ENCODE assay signal across 8 mouse cellular contexts in genomic region chr13:95481428-95481827, GRCm38 (mm10). TPM values are rescaled to one million over a fixed set of nuclear protein-coding genes. Genes with fewer than 3 reads are reported as not detected.
DNase-seq lines count a peak whose midpoint lies in the region; ATAC-seq and TF ChIP-seq lines count a peak whose summit lies in the region.

No protein-coding gene starts in this region.

- in situ Hi-C loops in Patski (cut with MboI; ENCODE audit: low pct_unique_long_range_greater_than_20kb): loop anchor here (5.0 kb wide), 1 partner anchor 94 kb away; no protein-coding TSS in a partner anchor

- no peak overlapping the region for H3K4me3 ChIP-seq in cerebellum, adult 2 months (replicated peaks; ENCODE audit: insufficient read depth, low read depth, low read length)
- no peak overlapping the region for H3K4me3 ChIP-seq in hindbrain, postnatal 0 days (ENCODE audit: low read length)
- no peak overlapping the region for H3K4me3 ChIP-seq in midbrain, embryonic 11.5 days (ENCODE audit: low read depth, low read length)

- no peak for DNase-seq in Patski (ENCODE audit: low read depth, low spot score)
- DNase-seq in cerebellum, adult 2 months: peak; percentile 33 to 62
- DNase-seq in forelimb bud, embryonic 11.5 days (ENCODE audit: low read depth, low spot score): peak; percentile 78
- peak; percentile 93 for DNase-seq in hindbrain, postnatal 0 days (ENCODE audit: low spot score)
- peak; percentile 70 to 82 for DNase-seq in left cerebral cortex, adult 18-20 months (ENCODE audit: low spot score in 2 of 2)
- DNase-seq in midbrain, embryonic 11.5 days (ENCODE audit: low spot score, missing footprints): peak; percentile 99
- DNase-seq in right cerebral cortex, postnatal 36 days (ENCODE audit: low spot score in 2 of 2): peak; percentile 54 to 58
- DNase-seq in yolk sac, embryonic 10.5 days (ENCODE audit: low spot score): peak; percentile 53

- H3K36me3 ChIP-seq in hindbrain, postnatal 0 days (ENCODE audit: insufficient read depth, low read length): no peaks in the 10 kb centered on the region
- no peaks in the 10 kb centered on the region for H3K36me3 ChIP-seq in midbrain, embryonic 11.5 days (ENCODE audit: control insufficient read depth, insufficient read depth, low read length)

- TF ChIP-seq POLR2A in cerebellum, adult 2 months (IDR thresholded peaks at IDR 0.05; ENCODE audit: borderline replicate concordance, insufficient read depth, low read length): no peak

- POLR2A ChIA-PET in Patski (lab: Charles Lee): no interaction called here

- peak; percentile 82 for TF ChIP-seq CTCF in Patski (IDR thresholded peaks at IDR 0.05)
- peak; percentile 77 for TF ChIP-seq CTCF in cerebellum, adult 2 months (IDR thresholded peaks at IDR 0.05; ENCODE audit: borderline replicate concordance, insufficient read depth, low read depth, low read length)
- peak; percentile 92 for TF ChIP-seq CTCF in hindbrain, postnatal 0 days (IDR thresholded peaks at IDR 0.05; ENCODE audit: low read depth)

- no peaks in the 10 kb centered on the region for H3K27me3 ChIP-seq in Patski
- H3K27me3 ChIP-seq in cerebellum, adult 2 months (ENCODE audit: control insufficient read depth, insufficient read depth, low read length): no peaks in the 10 kb centered on the region
- H3K27me3 ChIP-seq in hindbrain, postnatal 0 days (ENCODE audit: insufficient read depth, low read length): no peaks in the 10 kb centered on the region
- H3K27me3 ChIP-seq in midbrain, embryonic 11.5 days (ENCODE audit: control insufficient read depth, insufficient read depth, low read length): no peaks in the 10 kb centered on the region

- CTCF ChIA-PET in Patski (lab: Charles Lee): interaction anchor here (1.4 to 1.7 kb wide), 3 partner anchors 18 to 83 kb away, joined by 3 to 7 read pairs (median 4); no protein-coding TSS in a partner anchor

- no peak overlapping the region for H3K27ac ChIP-seq in cerebellum, adult 2 months (ENCODE audit: insufficient read depth, low read length)
- H3K27ac ChIP-seq in hindbrain, postnatal 0 days: no peak overlapping the region
- no peak overlapping the region for H3K27ac ChIP-seq in midbrain, embryonic 11.5 days (ENCODE audit: low read depth, low read length)

- no peaks in the 10 kb centered on the region for H3K4me1 ChIP-seq in cerebellum, adult 2 months (ENCODE audit: control insufficient read depth, insufficient read depth, low read length)
- H3K4me1 ChIP-seq in hindbrain, postnatal 0 days (ENCODE audit: insufficient read depth, low read length): no peaks in the 10 kb centered on the region
- H3K4me1 ChIP-seq in midbrain, embryonic 11.5 days (ENCODE audit: control insufficient read depth, insufficient read depth, low read length): no peaks in the 10 kb centered on the region

- no peaks in the 10 kb centered on the region for H3K9me3 ChIP-seq in hindbrain, postnatal 0 days (ENCODE audit: low read length)
- H3K9me3 ChIP-seq in midbrain, embryonic 11.5 days (ENCODE audit: control insufficient read depth, low read length): no peaks in the 10 kb centered on the region

- no peak overlapping the region for H3K9ac ChIP-seq in hindbrain, postnatal 0 days (replicated peaks; ENCODE audit: low read length)
- H3K9ac ChIP-seq in midbrain, embryonic 11.5 days (ENCODE audit: low read length): no peak overlapping the region

- H3K4me2 ChIP-seq in hindbrain, postnatal 0 days (ENCODE audit: low read depth, low read length): no peak overlapping the region
- H3K4me2 ChIP-seq in midbrain, embryonic 11.5 days: no peak overlapping the region

- WGBS in cerebellum, adult 2 months: 4% methylated on average over 4 of the region's 4 CpGs
- 7% methylated on average over 4 of the region's 4 CpGs for WGBS in hindbrain, postnatal 0 days
- WGBS in midbrain, embryonic 11.5 days: 22% methylated on average over 4 of the region's 4 CpGs

- no peak for ATAC-seq in Patski
- peak; percentile 77 for ATAC-seq in hindbrain, postnatal 0 days
- peak; percentile 64 for ATAC-seq in midbrain, embryonic 11.5 days (ENCODE audit: low FRiP score)

RNA-seq across cellular contexts. Expression of gene S100z, which starts 2.9 kb away (rescaled TPM):
- not detected for polyA plus RNA-seq in Patski (2021)
- polyA plus RNA-seq in cerebellum, adult 2 months (2012; rRNA removed): not detected in 2 replicates
- total RNA-seq in hindbrain, postnatal 0 days (2014; rRNA removed): not detected in 2 replicates
- polyA plus RNA-seq in hindbrain, postnatal 0 days (2015; fragmentation: Nextera tagmentation; extraction: Ambion mirVana): not detected in 2 replicates
- not detected for total RNA-seq in left cerebral cortex, adult 18-20 months (2021)
- polyA plus RNA-seq in midbrain, embryonic 11.5 days (2014; fragmentation: Nextera tagmentation; extraction: Ambion mirVana): not detected in 2 replicates

RNA-seq across cellular contexts. Expression of gene Crhbp, which starts 36.7 kb away (rescaled TPM):
- not detected for polyA plus RNA-seq in Patski (2021)
- polyA plus RNA-seq in cerebellum, adult 2 months (2012; rRNA removed): 4.1 and 5.3 TPM in 2 replicates
- total RNA-seq in hindbrain, postnatal 0 days (2014; rRNA removed): 8.6 and 11.0 TPM in 2 replicates
- polyA plus RNA-seq in hindbrain, postnatal 0 days (2015; fragmentation: Nextera tagmentation; extraction: Ambion mirVana): 12.0 and 14.4 TPM in 2 replicates
- total RNA-seq in left cerebral cortex, adult 18-20 months (2021): 10 to 100 TPM; 26.6 to 31.9 TPM
- 1.9 TPM in 2 replicates for polyA plus RNA-seq in midbrain, embryonic 11.5 days (2014; fragmentation: Nextera tagmentation; extraction: Ambion mirVana)

RNA-seq across cellular contexts. Expression of gene F2rl1, which starts 43.6 kb away (rescaled TPM):
- polyA plus RNA-seq in Patski (2021): 34.4 TPM
- 0.13 and 0.29 TPM in 2 replicates for polyA plus RNA-seq in cerebellum, adult 2 months (2012; rRNA removed)
- total RNA-seq in hindbrain, postnatal 0 days (2014; rRNA removed): 0.37 TPM in 1 of 2 replicates, not detected in the other
- 0.10 TPM in 1 of 2 replicates, not detected in the other for polyA plus RNA-seq in hindbrain, postnatal 0 days (2015; fragmentation: Nextera tagmentation; extraction: Ambion mirVana)
- total RNA-seq in left cerebral cortex, adult 18-20 months (2021): under 1 TPM; 0.16 to 0.51 TPM
- polyA plus RNA-seq in midbrain, embryonic 11.5 days (2014; fragmentation: Nextera tagmentation; extraction: Ambion mirVana): 0.23 and 0.49 TPM in 2 replicates

Comparison
In these comparisons a context has a peak if more than half of its experiments do, and no peak if none do; other contexts are left out.
1. RNA of gene F2rl1, which starts 43.6 kb away (polyA plus RNA-seq): 34.4 TPM in Patski (single experiment); 0.23 to 0.49 TPM in midbrain, embryonic 11.5 days, 0.13 to 0.29 TPM in cerebellum, adult 2 months and 0.10 TPM in hindbrain, postnatal 0 days; every median in the first group is over 10 times any median in the second.
2. Peak in every context shown above with its lines, with median percentiles within 50 percentile points of each other: CTCF ChIP-seq.